8 mouse cellular contexts compared by ENCODE assay signal in the genomic region with DNA sequence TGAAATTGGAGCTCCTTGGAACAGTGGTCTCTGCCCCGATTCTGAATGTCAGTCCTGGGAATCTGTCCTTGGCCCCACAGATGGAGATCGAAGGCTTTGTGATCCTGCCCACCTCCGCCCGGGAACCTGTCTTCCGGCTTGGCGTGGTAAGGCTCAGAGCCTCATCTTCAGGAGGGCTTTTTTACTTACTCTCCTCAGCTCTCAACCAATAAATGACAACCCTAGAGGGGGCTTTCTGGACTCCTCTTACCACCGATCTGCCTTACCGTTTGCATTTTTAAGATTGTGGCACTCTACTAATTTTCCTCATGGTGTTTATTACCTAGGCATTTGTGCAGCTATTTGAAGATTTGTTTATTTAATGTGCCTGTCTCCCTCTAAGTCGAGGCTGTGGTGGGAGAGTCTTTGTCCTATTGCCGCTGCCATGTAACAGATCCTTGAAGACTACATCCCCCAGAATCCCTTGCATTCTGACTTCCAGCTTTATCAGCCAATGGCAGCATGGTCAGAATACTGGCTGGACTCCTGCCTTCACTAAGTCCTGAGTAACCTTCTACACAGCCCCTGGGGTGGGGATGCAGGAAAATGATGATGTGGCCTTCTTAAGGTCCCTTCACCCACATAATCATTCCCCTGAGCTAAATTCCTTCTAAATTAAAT. TPM values are rescaled to one million over a fixed set of nuclear protein-coding genes. Genes with fewer than 3 reads are reported as not detected.
DNase-seq lines count a peak whose midpoint lies in the region; ATAC-seq and TF ChIP-seq lines count a peak whose summit lies in the region.

No protein-coding gene starts in this region.

- TF ChIP-seq CTCF in forebrain, postnatal 0 days (IDR thresholded peaks at IDR 0.05; ENCODE audit: low read depth), result no peak

- H3K4me1 ChIP-seq in forebrain, postnatal 0 days (ENCODE audit: insufficient read depth), result no peaks in the 10 kb centered on the region
- H3K4me1 ChIP-seq in limb, embryonic 12.5 days (replicated peaks), result no peaks in the 10 kb centered on the region

- DNase-seq in layer of hippocampus, adult 11-12 months (ENCODE audit: low spot score), result peak; percentile 21
- DNase-seq in layer of hippocampus, adult 18-20 months (ENCODE audit: low spot score in 2 of 2), result no peak
- peak; percentile 20 to 44 for DNase-seq in cerebellum, postnatal 25 days
- peak; percentile 49 for DNase-seq in forebrain, postnatal 0 days
- no peak for DNase-seq in thymus, postnatal 10 days (ENCODE audit: low spot score in 2 of 2)
- DNase-seq in liver, result no peak
- DNase-seq in thymus, postnatal 0 days (ENCODE audit: low spot score), result no peak

- WGBS in forebrain, postnatal 0 days, result 61% methylated on average over 10 of the region's 10 CpGs
- WGBS in limb, embryonic 12.5 days, result 54% methylated on average over 10 of the region's 10 CpGs

- H3K4me2 ChIP-seq in forebrain, postnatal 0 days (ENCODE audit: low read depth), result no peak overlapping the region
- H3K4me2 ChIP-seq in limb, embryonic 12.5 days, result no peak overlapping the region

- no peak overlapping the region for H3K27ac ChIP-seq in forebrain, postnatal 0 days (ENCODE audit: low read depth, low read length)
- H3K27ac ChIP-seq in limb, embryonic 12.5 days, result no peak overlapping the region

- no peaks in the 10 kb centered on the region for H3K36me3 ChIP-seq in forebrain, postnatal 0 days (ENCODE audit: insufficient read depth)
- no peaks in the 10 kb centered on the region for H3K36me3 ChIP-seq in limb, embryonic 12.5 days

- peak; percentile 62 for ATAC-seq in forebrain, postnatal 0 days
- ATAC-seq in limb, embryonic 12.5 days (ENCODE audit: insufficient number of reproducible peaks, insufficient read depth, low FRiP score, low TSS enrichment, low read depth), result 0 out of 2 replicates have a peak, but pooled peaks have one; percentile 59

- H3K4me3 ChIP-seq in forebrain, postnatal 0 days (ENCODE audit: low read depth, low read length), result no peak overlapping the region
- H3K4me3 ChIP-seq in limb, embryonic 12.5 days (replicated peaks), result no peak overlapping the region

- no peak overlapping the region for H3K9ac ChIP-seq in forebrain, postnatal 0 days
- H3K9ac ChIP-seq in limb, embryonic 12.5 days (replicated peaks), result no peak overlapping the region

- no peaks in the 10 kb centered on the region for H3K27me3 ChIP-seq in forebrain, postnatal 0 days (ENCODE audit: insufficient read depth, low read length)
- H3K27me3 ChIP-seq in limb, embryonic 12.5 days, result no peaks in the 10 kb centered on the region

- H3K9me3 ChIP-seq in forebrain, postnatal 0 days (ENCODE audit: low read length), result no peaks in the 10 kb centered on the region
- no peaks in the 10 kb centered on the region for H3K9me3 ChIP-seq in limb, embryonic 12.5 days

RNA-seq across cellular contexts. Expression of a gene that starts 18.4 kb away (rescaled TPM):
- 1 to 10 TPM in 1 of 2 experiments, under 1 TPM in 1; 0.86 to 2.8 TPM for total RNA-seq in layer of hippocampus, adult 18-20 months (2021)
- 4.7 and 5.3 TPM in 2 replicates for total RNA-seq in forebrain, postnatal 0 days (2014; rRNA removed)
- 5.7 and 8.0 TPM in 2 replicates for polyA plus RNA-seq in forebrain, postnatal 0 days (2015; fragmentation: Nextera tagmentation; extraction: Ambion mirVana)
- polyA plus RNA-seq in limb, embryonic 12.5 days (2016; fragmentation: Nextera tagmentation; extraction: Ambion mirVana), result 3.1 and 4.2 TPM in 2 replicates
- polyA plus RNA-seq in thymus, postnatal 0 days (2015; fragmentation: Nextera tagmentation; extraction: Ambion mirVana), result 3.2 and 4.9 TPM in 2 replicates

RNA-seq across cellular contexts. Expression of a gene that starts 50.8 kb away (rescaled TPM):
- 100 to 1,000 TPM; 436 to 499 TPM for total RNA-seq in layer of hippocampus, adult 18-20 months (2021)
- total RNA-seq in forebrain, postnatal 0 days (2014; rRNA removed), result 68.4 and 142 TPM in 2 replicates
- polyA plus RNA-seq in forebrain, postnatal 0 days (2015; fragmentation: Nextera tagmentation; extraction: Ambion mirVana), result 39.8 and 179 TPM in 2 replicates
- 6.3 and 7.7 TPM in 2 replicates for polyA plus RNA-seq in limb, embryonic 12.5 days (2016; fragmentation: Nextera tagmentation; extraction: Ambion mirVana)
- 4.1 and 6.4 TPM in 2 replicates for polyA plus RNA-seq in thymus, postnatal 0 days (2015; fragmentation: Nextera tagmentation; extraction: Ambion mirVana)

Comparison
In these comparisons a context has a peak if more than half of its experiments do, and no peak if none do; other contexts are left out.
1. DNase-seq: peak in layer of hippocampus, adult 11-12 months (single experiment), cerebellum, postnatal 25 days (2 of 2) and forebrain, postnatal 0 days (single experiment); none in layer of hippocampus, adult 18-20 months (0 of 2), thymus, postnatal 10 days (0 of 2), liver (single experiment) and thymus, postnatal 0 days (single experiment).